Mouse (Mus musculus): ENCODE measurements around the gene Tfdp2. TPM values are rescaled to one million over a fixed set of nuclear protein-coding genes. Genes with fewer than 3 reads are reported as not detected.
A peak's percentile ranks its signal among the peaks of the same experiment; 100 is the strongest.

The Tfdp2 gene
- polyA plus RNA-seq, 1 experiment from 2014 or later, result 36.8 TPM

GRCm38 (mm10) chr9:96217299-96217698 lies 21.2 kb downstream of the Tfdp2 start:
- H3K27me3 ChIP-seq (ENCODE audit: control insufficient read depth, insufficient read depth, low read length), result no peaks in the 10 kb centered on the region
- 96% methylated on average over 1 of the region's 1 CpGs for WGBS

GRCm38 (mm10) chr9:96217799-96218198 lies 21.7 kb downstream of the Tfdp2 start:
- H3K9me3 ChIP-seq (ENCODE audit: control insufficient read depth, low read length), result no peaks in the 10 kb centered on the region
- no peak for DNase-seq
- no peaks in the 10 kb centered on the region for H3K27me3 ChIP-seq (ENCODE audit: control insufficient read depth, insufficient read depth, low read length)
- H3K36me3 ChIP-seq (ENCODE audit: control insufficient read depth, insufficient read depth, low read length), result no peaks in the 10 kb centered on the region
- H3K4me2 ChIP-seq (ENCODE audit: low read length), result no peak overlapping the region
- no peak overlapping the region for H3K27ac ChIP-seq (replicated peaks; ENCODE audit: low read depth, low read length)
- H3K4me3 ChIP-seq (replicated peaks; ENCODE audit: low read depth, low read length), result no peak overlapping the region
- H3K4me1 ChIP-seq (ENCODE audit: control insufficient read depth, insufficient read depth, low read length), result no peaks in the 10 kb centered on the region
- no peak for ATAC-seq (ENCODE audit: low FRiP score, low TSS enrichment)
- no peak overlapping the region for H3K9ac ChIP-seq (replicated peaks; ENCODE audit: low read length)

More at GRCm38 (mm10) chr9:96217299-96217698, 21.2 kb downstream of the Tfdp2 start:
- Histone ChIP-seq H3K27ac (replicated peaks; ENCODE audit: low read depth, low read length) (no peak overlapping the region), H3K4me3 (replicated peaks; ENCODE audit: low read depth, low read length) (no peak overlapping the region), H3K36me3 (ENCODE audit: control insufficient read depth, insufficient read depth, low read length) (no peaks in the 10 kb centered on the region), H3K9me3 (ENCODE audit: control insufficient read depth, low read length) (no peaks in the 10 kb centered on the region), H3K4me2 (ENCODE audit: low read length) (no peak overlapping the region), H3K4me1 (ENCODE audit: control insufficient read depth, insufficient read depth, low read length) (no peaks in the 10 kb centered on the region), H3K9ac (replicated peaks; ENCODE audit: low read length) (no peak overlapping the region)
- ATAC-seq (ENCODE audit: low FRiP score, low TSS enrichment), result no peak
- DNase-seq, result no peak

- ATAC-seq (ENCODE audit: low FRiP score, low TSS enrichment), result no peak
- no peaks in the 10 kb centered on the region for H3K36me3 ChIP-seq (ENCODE audit: control insufficient read depth, insufficient read depth, low read length)
- no peak overlapping the region for H3K4me3 ChIP-seq (replicated peaks; ENCODE audit: low read depth, low read length)
- no peak overlapping the region for H3K27ac ChIP-seq (replicated peaks; ENCODE audit: low read depth, low read length)
- H3K4me2 ChIP-seq (ENCODE audit: low read length), result no peak overlapping the region
- WGBS, result 44% methylated on average over 2 of the region's 2 CpGs
- DNase-seq, result peak; percentile 31
- no peaks in the 10 kb centered on the region for H3K27me3 ChIP-seq (ENCODE audit: control insufficient read depth, insufficient read depth, low read length)
- no peaks in the 10 kb centered on the region for H3K9me3 ChIP-seq (ENCODE audit: control insufficient read depth, low read length)
- H3K4me1 ChIP-seq (ENCODE audit: control insufficient read depth, insufficient read depth, low read length), result no peaks in the 10 kb centered on the region
- H3K9ac ChIP-seq (replicated peaks; ENCODE audit: low read length), result no peak overlapping the region
These were observed 23.1 kb downstream of the Tfdp2 start for GRCm38 (mm10) chr9:96219114-96219669.

- ATAC-seq (ENCODE audit: low FRiP score, low TSS enrichment) (no peak), DNase-seq (no peak)
- no peaks in the 10 kb centered on the region for H3K9me3 ChIP-seq (ENCODE audit: control insufficient read depth, low read length)
- no peak overlapping the region for H3K4me2 ChIP-seq (ENCODE audit: low read length)
- H3K9ac ChIP-seq (replicated peaks; ENCODE audit: low read length), result no peak overlapping the region
- no peak overlapping the region for H3K27ac ChIP-seq (replicated peaks; ENCODE audit: low read depth, low read length)
- no peaks in the 10 kb centered on the region for H3K36me3 ChIP-seq (ENCODE audit: control insufficient read depth, insufficient read depth, low read length)
- H3K4me1 ChIP-seq (ENCODE audit: control insufficient read depth, insufficient read depth, low read length), result no peaks in the 10 kb centered on the region
- H3K4me3 ChIP-seq (replicated peaks; ENCODE audit: low read depth, low read length), result no peak overlapping the region
- no peaks in the 10 kb centered on the region for H3K27me3 ChIP-seq (ENCODE audit: control insufficient read depth, insufficient read depth, low read length)
These were observed 24.3 kb downstream of the Tfdp2 start for GRCm38 (mm10) chr9:96220419-96220818.

- Histone ChIP-seq H3K4me1 (ENCODE audit: control insufficient read depth, insufficient read depth, low read length) (no peaks in the 10 kb centered on the region), H3K4me3 (replicated peaks; ENCODE audit: low read depth, low read length) (no peak overlapping the region), H3K36me3 (ENCODE audit: control insufficient read depth, insufficient read depth, low read length) (no peaks in the 10 kb centered on the region), H3K4me2 (ENCODE audit: low read length) (no peak overlapping the region), H3K9ac (replicated peaks; ENCODE audit: low read length) (no peak overlapping the region), H3K27me3 (ENCODE audit: control insufficient read depth, insufficient read depth, low read length) (no peaks in the 10 kb centered on the region), H3K27ac (replicated peaks; ENCODE audit: low read depth, low read length) (no peak overlapping the region), H3K9me3 (ENCODE audit: control insufficient read depth, low read length) (no peaks in the 10 kb centered on the region)
- no peak for DNase-seq
- WGBS, result 97% methylated on average over 2 of the region's 2 CpGs
- ATAC-seq (ENCODE audit: low FRiP score, low TSS enrichment), result no peak
These were observed 27.2 kb downstream of the Tfdp2 start for GRCm38 (mm10) chr9:96223302-96223701.

- no peaks in the 10 kb centered on the region for H3K36me3 ChIP-seq (ENCODE audit: control insufficient read depth, insufficient read depth, low read length)
- ATAC-seq (ENCODE audit: low FRiP score, low TSS enrichment), result no peak
- no peaks in the 10 kb centered on the region for H3K4me1 ChIP-seq (ENCODE audit: control insufficient read depth, insufficient read depth, low read length)
- DNase-seq, result no peak
- no peak overlapping the region for H3K4me3 ChIP-seq (replicated peaks; ENCODE audit: low read depth, low read length)
- no peaks in the 10 kb centered on the region for H3K9me3 ChIP-seq (ENCODE audit: control insufficient read depth, low read length)
- H3K27me3 ChIP-seq (ENCODE audit: control insufficient read depth, insufficient read depth, low read length), result no peaks in the 10 kb centered on the region
- no peak overlapping the region for H3K9ac ChIP-seq (replicated peaks; ENCODE audit: low read length)
- H3K4me2 ChIP-seq (ENCODE audit: low read length), result no peak overlapping the region
- H3K27ac ChIP-seq (replicated peaks; ENCODE audit: low read depth, low read length), result no peak overlapping the region
These were observed 32.2 kb downstream of the Tfdp2 start for GRCm38 (mm10) chr9:96228285-96228684.

GRCm38 (mm10) chr9:96230271-96230670 lies 34.2 kb downstream of the Tfdp2 start:
- H3K36me3 ChIP-seq (ENCODE audit: control insufficient read depth, insufficient read depth, low read length), result no peaks in the 10 kb centered on the region
- no peak overlapping the region for H3K4me2 ChIP-seq (ENCODE audit: low read length)
- H3K4me1 ChIP-seq (ENCODE audit: control insufficient read depth, insufficient read depth, low read length), result no peaks in the 10 kb centered on the region
- no peak for ATAC-seq (ENCODE audit: low FRiP score, low TSS enrichment)
- H3K9me3 ChIP-seq (ENCODE audit: control insufficient read depth, low read length), result no peaks in the 10 kb centered on the region
- WGBS, result 12% methylated on average over 2 of the region's 2 CpGs
- H3K9ac ChIP-seq (replicated peaks; ENCODE audit: low read length), result no peak overlapping the region
- no peak overlapping the region for H3K27ac ChIP-seq (replicated peaks; ENCODE audit: low read depth, low read length)
- no peak overlapping the region for H3K4me3 ChIP-seq (replicated peaks; ENCODE audit: low read depth, low read length)
- H3K27me3 ChIP-seq (ENCODE audit: control insufficient read depth, insufficient read depth, low read length), result no peaks in the 10 kb centered on the region
- DNase-seq, result no peak

GRCm38 (mm10) chr9:96235477-96235876 lies 39.4 kb downstream of the Tfdp2 start:
- Histone ChIP-seq H3K4me1 (ENCODE audit: control insufficient read depth, insufficient read depth, low read length) (no peaks in the 10 kb centered on the region), H3K27me3 (ENCODE audit: control insufficient read depth, insufficient read depth, low read length) (no peaks in the 10 kb centered on the region), H3K9me3 (ENCODE audit: control insufficient read depth, low read length) (no peaks in the 10 kb centered on the region), H3K4me2 (ENCODE audit: low read length) (no peak overlapping the region), H3K27ac (replicated peaks; ENCODE audit: low read depth, low read length) (no peak overlapping the region), H3K9ac (replicated peaks; ENCODE audit: low read length) (no peak overlapping the region), H3K4me3 (replicated peaks; ENCODE audit: low read depth, low read length) (no peak overlapping the region), H3K36me3 (ENCODE audit: control insufficient read depth, insufficient read depth, low read length) (no peaks in the 10 kb centered on the region)
- 80% methylated on average over 2 of the region's 2 CpGs for WGBS
- ATAC-seq (ENCODE audit: low FRiP score, low TSS enrichment), result no peak
- DNase-seq, result no peak

GRCm38 (mm10) chr9:96237391-96237790 lies 41.3 kb downstream of the Tfdp2 start:
- H3K27ac ChIP-seq (replicated peaks; ENCODE audit: low read depth, low read length), result no peak overlapping the region

More at GRCm38 (mm10) chr9:96237391-96237790, 41.3 kb downstream of the Tfdp2 start:
- ATAC-seq (ENCODE audit: low FRiP score, low TSS enrichment) (no peak), DNase-seq (no peak)
- no peaks in the 10 kb centered on the region for H3K9me3 ChIP-seq (ENCODE audit: control insufficient read depth, low read length)
- 91% methylated on average over 1 of the region's 1 CpGs for WGBS
- no peak overlapping the region for H3K4me3 ChIP-seq (replicated peaks; ENCODE audit: low read depth, low read length)
- H3K9ac ChIP-seq (replicated peaks; ENCODE audit: low read length), result no peak overlapping the region
- no peaks in the 10 kb centered on the region for H3K4me1 ChIP-seq (ENCODE audit: control insufficient read depth, insufficient read depth, low read length)
- H3K36me3 ChIP-seq (ENCODE audit: control insufficient read depth, insufficient read depth, low read length), result no peaks in the 10 kb centered on the region
- H3K4me2 ChIP-seq (ENCODE audit: low read length), result no peak overlapping the region
- no peaks in the 10 kb centered on the region for H3K27me3 ChIP-seq (ENCODE audit: control insufficient read depth, insufficient read depth, low read length)
